Mouse (Mus musculus) liver, embryonic 14.5 days (tissue): Measurements from ENCODE around the gene Stk40. TPM values are rescaled to one million over a fixed set of nuclear protein-coding genes. Genes with fewer than 3 reads are reported as not detected.

Source experiments
- ATAC-seq: fragments of 200-750 bp; cut with Nextera tagmentation; 2 replicates; pipeline ENCODE4 v1.8.0; 2017; ENCODE audit warnings: moderate number of reproducible peaks, mild to moderate bottlenecking, moderate library complexity; ENCODE audit not compliant: insufficient read depth
- DNase-seq, 3 experiments: peaks; one replicate each; pipeline ENCODE4 v3.0.0-alpha.2; 2012 to 2013; ENCODE audit warnings: low read depth in 3 of 3, low spot score in 3 of 3
- H3K27ac ChIP-seq: fragments of 300-500 bp; sonication (generic); 2 replicates; pipeline ENCODE4 v1.5.1; 2014; ENCODE audit warnings: moderate library complexity, mild to moderate bottlenecking, control low read depth, inconsistent platforms
- H3K27me3 ChIP-seq: fragments of 300-500 bp; sonication (generic); 2 replicates; pipeline ENCODE4 v1.6.1; 2014; ENCODE audit warnings: mild to moderate bottlenecking, low read length, moderate library complexity; ENCODE audit not compliant: control insufficient read depth, insufficient read depth
- H3K36me3 ChIP-seq: fragments of 300-500 bp; sonication (generic); replicated peaks from 2 replicates; pipeline ENCODE4 v1.6.1; 2014; ENCODE audit warnings: low read depth; ENCODE audit not compliant: control insufficient read depth, insufficient read depth
- H3K4me1 ChIP-seq, 2 experiments: fragments of 200-500 bp in 1 of 2; fragments of 300-500 bp in 1 of 2; sonication (generic) in 1 of 2; replicated peaks; 2 replicates each; pipeline ENCODE4 v1.6.1; 2012 to 2014; ENCODE audit warnings: antibody characterized with exemption in 1 of 2, inconsistent platforms in 1 of 2, low read length in 1 of 2; ENCODE audit not compliant: control insufficient read depth in 2 of 2, insufficient read depth in 2 of 2
- H3K4me2 ChIP-seq: fragments of 300-500 bp; sonication (generic); 2 replicates; pipeline ENCODE4 v1.6.1; 2014; ENCODE audit warnings: low read depth, mild to moderate bottlenecking, control low read depth, moderate library complexity
- H3K4me3 ChIP-seq, 2 experiments: fragments of 200-500 bp in 1 of 2; fragments of 300-500 bp in 1 of 2; sonication (generic) in 1 of 2; 2 replicates each; pipeline ENCODE4 v1.5.1; 2012 to 2014; ENCODE audit warnings: low read depth in 2 of 2, low read length in 2 of 2, mild to moderate bottlenecking in 2 of 2, control low read depth in 1 of 2, inconsistent platforms in 1 of 2, moderate library complexity in 1 of 2; ENCODE audit not compliant: insufficient read depth in 1 of 2
- H3K9ac ChIP-seq: fragments of 300-500 bp; sonication (generic); replicated peaks from 2 replicates; pipeline ENCODE4 v1.6.1; 2014; ENCODE audit warnings: mild to moderate bottlenecking, control low read depth, moderate library complexity
- H3K9me3 ChIP-seq: fragments of 300-500 bp; sonication (generic); 2 replicates; pipeline ENCODE4 v1.6.1; 2016; ENCODE audit warnings: low read length, mixed read lengths; ENCODE audit not compliant: control insufficient read depth
- CTCF ChIP-seq: IDR thresholded peaks from 2 replicates; pipeline ENCODE4 v1.5.1; 2016; ENCODE audit warnings: antibody characterized with exemption, low read depth, control low read depth
- EP300 ChIP-seq: IDR thresholded peaks from 2 replicates; pipeline ENCODE4 v1.6.1; 2016; ENCODE audit warnings: antibody characterized with exemption, low read depth
- WGBS: fragments of 180-500 bp; shearing (Covaris S2); extraction: QIAGEN DNeasy Blood & Tissue Kit; methylation state at CpG from one replicate; pipeline ENCODE4 v1.1.7; 2014; ENCODE audit not compliant: insufficient replicate concordance; 5-methylcytosine and 5-hydroxymethylcytosine counted together
- polyA plus RNA-seq, 2 experiments: library from polyadenylated mRNA; depleted of rRNA in 1 of 2; stranded (reverse) in 1 of 2; unstranded in 1 of 2; fragments of >200 nt; fragmentation: Nextera tagmentation in 1 of 2; extraction: Ambion mirVana in 1 of 2; gene quantifications; 2 replicates each; pipeline versions ENCODE4 v1.2.1 to v1.2.3; 2012 to 2014

Stk40 gene
- 4.3 and 5.6 TPM in 2 replicates for polyA plus RNA-seq (2012; rRNA removed)
- polyA plus RNA-seq (2014; fragmentation: Nextera tagmentation; extraction: Ambion mirVana): 8.2 and 9.0 TPM in 2 replicates

GRCm38 (mm10) chr4:126103590-126104068 lies at the start of gene Stk40:
Gene Stk40 (plus strand): TSS chr4:126103957.
- Histone ChIP-seq H3K27ac (peak within 1 kb of the TSS; percentile 100), H3K36me3 (no peaks in the 10 kb centered on the region), H3K4me1 (peaks cover 43 to 47% of the 10 kb centered on the region in 2 experiments), H3K9ac (peak within 1 kb of the TSS; percentile 90), H3K27me3 (no peaks in the 10 kb centered on the region), H3K4me3 (peak within 1 kb of the TSS; percentile 66 to 76), H3K9me3 (no peaks in the 10 kb centered on the region), H3K4me2 (peak within 1 kb of the TSS; percentile 100)
- TF ChIP-seq EP300 (no peak), CTCF (peak; percentile 91)
- WGBS: under 1% methylated on average over 34 of the region's 34 CpGs
- ATAC-seq: peak; percentile 88
- DNase-seq: peak; percentile 95 to 97 (median 97)

- peak overlapping the region; percentile 83 for H3K27ac ChIP-seq
- peaks cover 12 to 14% of the 10 kb centered on the region in 2 experiments for H3K4me1 ChIP-seq
- no peaks in the 10 kb centered on the region for H3K9me3 ChIP-seq
- peaks cover 5% of the 10 kb centered on the region for H3K36me3 ChIP-seq
- ATAC-seq (peak; percentile 55), DNase-seq (peak in 1 of 3 experiments; percentile 44)
- H3K4me3 ChIP-seq: peak overlapping the region; percentile 89 to 97
- H3K27me3 ChIP-seq: no peaks in the 10 kb centered on the region
- peak overlapping the region; percentile 95 for H3K4me2 ChIP-seq
- WGBS: 8% methylated on average over 19 of the region's 19 CpGs
- peak overlapping the region; percentile 81 for H3K9ac ChIP-seq
- TF ChIP-seq CTCF: no peak
- TF ChIP-seq EP300: no peak
These were observed 46.3 kb upstream of the Stk40 start for GRCm38 (mm10) chr4:126057207-126058133.

GRCm38 (mm10) chr4:126058134-126058996 lies 45.4 kb upstream of the Stk40 start, which contains the start of gene Oscp1:
Gene Oscp1 (plus strand): TSS chr4:126058565.
- peaks cover 5% of the 10 kb centered on the region for H3K36me3 ChIP-seq
- TF ChIP-seq CTCF (no peak), EP300 (0 out of 2 replicates have a peak, but pooled peaks have one; percentile 51)
- H3K9ac ChIP-seq: peak within 1 kb of the TSS; percentile 81
- WGBS: under 1% methylated on average over 57 of the region's 57 CpGs
- peak within 1 kb of the TSS; percentile 83 for H3K27ac ChIP-seq
- no peaks in the 10 kb centered on the region for H3K27me3 ChIP-seq
- ATAC-seq: peak; percentile 97
- peaks cover 12 to 14% of the 10 kb centered on the region in 2 experiments for H3K4me1 ChIP-seq
- no peaks in the 10 kb centered on the region for H3K9me3 ChIP-seq
- H3K4me3 ChIP-seq: peak within 1 kb of the TSS; percentile 89 to 97
- peak; percentile 87 to 92 (median 88) for DNase-seq
- peak within 1 kb of the TSS; percentile 95 for H3K4me2 ChIP-seq

GRCm38 (mm10) chr4:126058997-126059362 lies 44.8 kb upstream of the Stk40 start:
- Histone ChIP-seq H3K27me3 (no peaks in the 10 kb centered on the region), H3K27ac (no peak overlapping the region), H3K36me3 (peaks cover 1% of the 10 kb centered on the region), H3K4me1 (peaks cover 12 to 14% of the 10 kb centered on the region in 2 experiments), H3K4me3 (peak overlapping the region; percentile 89 to 97), H3K9me3 (no peaks in the 10 kb centered on the region), H3K9ac (peak overlapping the region; percentile 50), H3K4me2 (peak overlapping the region; percentile 95)
- TF ChIP-seq CTCF (no peak), EP300 (no peak)
- 38% methylated on average over 9 of the region's 9 CpGs for WGBS
- ATAC-seq (no peak), DNase-seq (no peak)
